Mouse (Mus musculus) testis, adult 2 months (tissue): ENCODE data around the gene Ppp1r13b.

Source experiments
- CTCF ChIP-seq: fragments of 200-500 bp; IDR thresholded peaks from 2 replicates; pipeline ENCODE4 v1.5.1; 2012; ENCODE audit warnings: low read depth, mild to moderate bottlenecking, inconsistent platforms, low read length, moderate library complexity; ENCODE audit not compliant: control insufficient read depth, insufficient read depth, insufficient replicate concordance
- POLR2A ChIP-seq: fragments of 200-500 bp; IDR thresholded peaks from 2 replicates; pipeline ENCODE4 v1.6.1; 2012; ENCODE audit warnings: low read depth, mild to moderate bottlenecking, inconsistent platforms, low read length, moderate library complexity; ENCODE audit not compliant: control insufficient read depth

GRCm38 (mm10) chr12:111872079-111872478 is 35.8 kb downstream of the Ppp1r13b start:
- TF ChIP-seq CTCF (no peak), POLR2A (no peak)
